Mouse (Mus musculus) heart, embryonic 14.5 days (tissue): ENCODE data around the gene Gm6309. TPM values are rescaled to one million over a fixed set of nuclear protein-coding genes. Genes with fewer than 3 reads are reported as not detected.

Experiments used
- ATAC-seq: fragments of 200-750 bp; cut with Nextera tagmentation; 2 replicates; pipeline ENCODE4 v1.8.0; 2017; ENCODE audit warnings: low read depth, moderate TSS enrichment; ENCODE audit not compliant: insufficient number of reproducible peaks, insufficient read depth, low FRiP score
- H3K27ac ChIP-seq, 2 experiments: fragments of 200-500 bp in 1 of 2; fragments of 300-500 bp in 1 of 2; sonication (generic) in 1 of 2; replicated peaks in 1 of 2; 2 replicates each; pipeline ENCODE4 v1.5.1; 2012 to 2014; ENCODE audit warnings: low read depth in 2 of 2, low read length in 2 of 2, control low read depth in 1 of 2, mild to moderate bottlenecking in 1 of 2, mixed read lengths in 1 of 2; ENCODE audit not compliant: control insufficient read depth in 1 of 2, insufficient read depth in 1 of 2
- H3K27me3 ChIP-seq: fragments of 300-500 bp; sonication (generic); 2 replicates; pipeline ENCODE4 v1.6.1; 2014; ENCODE audit warnings: mild to moderate bottlenecking, low read length, control low read depth; ENCODE audit not compliant: control insufficient read depth, insufficient read depth
- H3K36me3 ChIP-seq: fragments of 300-500 bp; sonication (generic); 2 replicates; pipeline ENCODE4 v1.6.1; 2014; ENCODE audit warnings: mild to moderate bottlenecking, control low read depth, low read length, mixed read lengths; ENCODE audit not compliant: control insufficient read depth, insufficient read depth
- H3K4me1 ChIP-seq, 2 experiments: fragments of 200-500 bp in 1 of 2; fragments of 300-500 bp in 1 of 2; sonication (generic) in 1 of 2; 2 replicates each; pipeline ENCODE4 v1.6.1; 2012 to 2014; ENCODE audit warnings: low read length in 2 of 2, control low read depth in 1 of 2, mixed read lengths in 1 of 2; ENCODE audit not compliant: control insufficient read depth in 2 of 2, insufficient read depth in 2 of 2
- H3K4me2 ChIP-seq: fragments of 300-500 bp; sonication (generic); 2 replicates; pipeline ENCODE4 v1.6.1; 2014; ENCODE audit warnings: mild to moderate bottlenecking, low read length
- H3K4me3 ChIP-seq, 2 experiments: fragments of 200-500 bp in 1 of 2; fragments of 300-500 bp in 1 of 2; sonication (generic) in 1 of 2; 2 replicates each; pipeline ENCODE4 v1.5.1; 2012 to 2014; ENCODE audit warnings: low read length in 2 of 2, mild to moderate bottlenecking in 2 of 2, control low read depth in 1 of 2, low read depth in 1 of 2, moderate library complexity in 1 of 2; ENCODE audit not compliant: control insufficient read depth in 1 of 2, insufficient read depth in 1 of 2
- H3K9ac ChIP-seq: fragments of 300-500 bp; sonication (generic); 2 replicates; pipeline ENCODE4 v1.6.1; 2014; ENCODE audit warnings: mild to moderate bottlenecking, low read length
- H3K9me3 ChIP-seq: fragments of 300-500 bp; sonication (generic); 2 replicates; pipeline ENCODE4 v1.6.1; 2016; ENCODE audit warnings: low read length, control low read depth; ENCODE audit not compliant: control insufficient read depth
- WGBS: fragments of 180-500 bp; shearing (Covaris S2); extraction: QIAGEN DNeasy Blood & Tissue Kit; methylation state at CpG from one replicate; pipeline ENCODE4 v1.1.7; 2014; 5-methylcytosine and 5-hydroxymethylcytosine counted together
- polyA plus RNA-seq: library from polyadenylated mRNA; unstranded; fragments of >200 nt; fragmentation: Nextera tagmentation; extraction: Ambion mirVana; gene quantifications from 2 replicates; pipeline ENCODE4 v1.2.1, GENCODE M21; 2014

Gm6309 gene
- polyA plus RNA-seq, 1 experiment from 2014 or later, result not detected

DNA sequence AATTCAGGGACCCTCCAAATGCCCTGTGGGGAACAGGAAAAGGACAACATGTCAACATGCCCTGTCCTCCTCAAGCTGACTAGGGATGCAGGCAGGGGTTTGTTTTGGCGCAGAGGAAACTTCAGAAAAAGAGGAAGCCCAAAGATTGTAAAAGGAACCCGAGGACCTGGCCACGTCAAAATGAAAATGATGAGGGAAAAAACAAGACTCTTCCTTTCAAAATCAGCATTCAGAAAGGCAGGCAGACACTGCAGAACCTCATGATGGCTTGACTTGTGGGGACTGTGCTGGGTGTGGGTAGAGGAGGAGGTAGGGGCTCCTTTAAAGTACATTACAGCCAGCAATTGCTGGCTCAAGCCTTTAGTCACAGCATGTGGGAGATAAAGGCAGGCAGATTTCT is 20.1 kb downstream of the Gm6309 start:
- Histone ChIP-seq H3K4me3 (no peak overlapping the region), H3K4me2 (no peak overlapping the region), H3K27me3 (no peaks in the 10 kb centered on the region), H3K27ac (no peak overlapping the region), H3K9me3 (0 out of 2 replicates have a peak, but pooled peaks cover 4% of the 10 kb centered on the region), H3K4me1 (no peaks in the 10 kb centered on the region), H3K36me3 (no peaks in the 10 kb centered on the region), H3K9ac (no peak overlapping the region)
- ATAC-seq, result no peak
- WGBS, result 61% methylated on average over 3 of the region's 3 CpGs

DNA sequence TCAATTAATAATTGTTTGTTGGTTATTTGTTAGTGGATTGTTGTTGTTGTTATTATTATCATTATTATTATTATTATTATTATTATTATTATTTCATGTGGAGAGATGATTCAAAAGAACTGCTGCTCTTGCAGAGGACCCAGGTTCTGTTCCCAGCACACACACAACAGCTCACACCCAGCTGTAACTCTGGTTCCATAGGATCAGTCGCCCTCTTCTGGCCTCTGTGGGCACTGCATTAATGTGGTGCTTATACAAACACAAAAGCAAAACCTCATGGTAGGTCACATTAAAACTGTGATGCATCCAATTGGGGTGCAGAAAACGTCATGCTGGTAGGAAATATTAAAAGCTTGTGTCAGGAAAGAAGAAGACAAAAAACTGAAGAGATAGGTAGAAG is 22.6 kb downstream of the Gm6309 start:
- H3K36me3 ChIP-seq, result no peaks in the 10 kb centered on the region
- no peak overlapping the region for H3K4me3 ChIP-seq
- H3K9ac ChIP-seq, result no peak overlapping the region
- no peaks in the 10 kb centered on the region for H3K4me1 ChIP-seq
- H3K4me2 ChIP-seq, result no peak overlapping the region
- H3K9me3 ChIP-seq, result 0 out of 2 replicates have a peak, but pooled peaks cover 4% of the 10 kb centered on the region
- no peaks in the 10 kb centered on the region for H3K27me3 ChIP-seq
- no peak overlapping the region for H3K27ac ChIP-seq
- ATAC-seq, result no peak
- WGBS, result 32% methylated on average over 2 of the region's 2 CpGs

Other genes with a start within 250 kb of the Gm6309 start
- not detected in 2 replicates for gene Cyp3a25, start 161.1 kb downstream of the Gm6309 start, polyA plus RNA-seq
- gene Cyp3a59, start 91.5 kb downstream of the Gm6309 start, polyA plus RNA-seq, result not detected in 2 replicates
- not detected in 2 replicates for gene Gm5565, start 10.2 kb downstream of the Gm6309 start, polyA plus RNA-seq
- not detected in 2 replicates for gene 1700001J03Rik, start 14.6 kb upstream of the Gm6309 start, polyA plus RNA-seq
- 39.0 and 39.4 TPM in 2 replicates for gene Rnf6, start 50.8 kb upstream of the Gm6309 start, polyA plus RNA-seq
- gene Cdk8, start 60.5 kb upstream of the Gm6309 start, polyA plus RNA-seq, result 16.7 and 17.1 TPM in 2 replicates
- gene Wasf3, start 214.3 kb upstream of the Gm6309 start, polyA plus RNA-seq, result 0.07 and 0.24 TPM in 2 replicates